Mouse (Mus musculus) adrenal gland, postnatal 36 days (tissue): Measurements from ENCODE around the gene Pi16. TPM values are rescaled to one million over a fixed set of nuclear protein-coding genes. Genes with fewer than 3 reads are reported as not detected.

Source experiments
- DNase-seq, 2 experiments: peaks; one replicate each; pipeline ENCODE4 v3.0.0; 2021; ENCODE audit warnings: mixed read lengths in 1 of 2
- total RNA-seq, 2 experiments: library from RNA; stranded (reverse); gene quantifications; 2 replicates each; pipeline ENCODE4 v1.2.3; 2021

Gene Pi16
- total RNA-seq, 2 experiments from 2014 or later = 29.3 to 50.8 TPM

- DNase-seq = no peak
Measured at GRCm38 (mm10) chr17:29356882-29357281, 39.4 kb downstream of the Pi16 start.

GRCm38 (mm10) chr17:29358928-29359327 is 41.4 kb downstream of the Pi16 start:
- no peak for DNase-seq

- DNase-seq = no peak
Measured at GRCm38 (mm10) chr17:29360761-29361221, 43.3 kb downstream of the Pi16 start, which contains the start of gene Fgd2. Gene Fgd2, plus strand, starts transcription at chr17:29360914.

GRCm38 (mm10) chr17:29361982-29362691 is 44.7 kb downstream of the Pi16 start:
- no peak for DNase-seq

GRCm38 (mm10) chr17:29363109-29363508 is 45.6 kb downstream of the Pi16 start:
- no peak for DNase-seq

GRCm38 (mm10) chr17:29365105-29365621 is 47.7 kb downstream of the Pi16 start:
- no peak for DNase-seq

- no peak for DNase-seq
Measured at GRCm38 (mm10) chr17:29368726-29369125, 51.2 kb downstream of the Pi16 start.

- DNase-seq = peak; percentile 93 to 94
Measured at GRCm38 (mm10) chr17:29370984-29371723, 53.7 kb downstream of the Pi16 start.

- no peak for DNase-seq
Measured at GRCm38 (mm10) chr17:29375871-29376270, 58.4 kb downstream of the Pi16 start.

GRCm38 (mm10) chr17:29378056-29378455 is 60.6 kb downstream of the Pi16 start:
- DNase-seq = no peak

Other genes with a start within 250 kb of the Pi16 start
- gene Cdkn1a, start 226.7 kb upstream of the Pi16 start, total RNA-seq = 10 to 100 TPM; 22.1 to 78.4 TPM
- under 1 TPM; 0.20 to 0.50 TPM for gene Rab44, start 203.5 kb upstream of the Pi16 start, total RNA-seq
- gene Cpne5, start 79.5 kb upstream of the Pi16 start, total RNA-seq = under 1 TPM; 0.17 to 0.76 TPM
- gene Ppil1, start 53.5 kb upstream of the Pi16 start, total RNA-seq = 10 to 100 TPM; 20.4 to 25.3 TPM
- 100 to 1,000 TPM; 112 to 130 TPM for gene BC004004, start 48.9 kb upstream of the Pi16 start, total RNA-seq
- 100 to 1,000 TPM; 249 to 251 TPM for gene Mtch1, start 30.3 kb downstream of the Pi16 start, total RNA-seq
- 1 to 10 TPM; 2.6 to 3.6 TPM for gene Fgd2, start 43.2 kb downstream of the Pi16 start, total RNA-seq
- 100 to 1,000 TPM; 162 to 206 TPM for gene Pim1, start 173.1 kb downstream of the Pi16 start, total RNA-seq
- gene Gm17657, start 232.0 kb downstream of the Pi16 start, total RNA-seq = not detected
- 10 to 100 TPM; 24.6 to 28.3 TPM for gene Tbc1d22b, start 232.1 kb downstream of the Pi16 start, total RNA-seq
- gene Tmem217, start 234.7 kb downstream of the Pi16 start, total RNA-seq = not detected